Mouse (Mus musculus): ENCODE measurements around the gene Ttf2.

Gene Ttf2

DNA sequence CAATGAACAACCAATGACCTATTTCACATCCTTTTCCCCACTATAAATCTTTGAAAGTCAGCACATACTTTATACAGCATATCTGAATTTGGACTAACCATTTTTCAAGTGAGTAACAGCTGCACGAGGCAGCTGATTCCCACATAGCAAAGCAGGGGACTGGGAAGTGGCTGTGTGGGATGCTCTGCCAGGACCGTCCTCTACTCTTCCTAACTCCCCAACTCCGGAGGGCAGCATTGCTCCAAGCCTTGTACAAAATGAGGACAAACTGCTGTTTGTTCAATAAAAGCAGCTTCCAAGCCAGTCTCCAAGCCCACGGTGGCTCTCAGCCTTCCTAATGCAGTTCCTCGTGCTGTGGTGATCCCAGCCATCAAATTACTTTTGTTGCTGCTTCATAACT lies 58.8 kb downstream of the Ttf2 start:
- DNase-seq, result no peak

DNA sequence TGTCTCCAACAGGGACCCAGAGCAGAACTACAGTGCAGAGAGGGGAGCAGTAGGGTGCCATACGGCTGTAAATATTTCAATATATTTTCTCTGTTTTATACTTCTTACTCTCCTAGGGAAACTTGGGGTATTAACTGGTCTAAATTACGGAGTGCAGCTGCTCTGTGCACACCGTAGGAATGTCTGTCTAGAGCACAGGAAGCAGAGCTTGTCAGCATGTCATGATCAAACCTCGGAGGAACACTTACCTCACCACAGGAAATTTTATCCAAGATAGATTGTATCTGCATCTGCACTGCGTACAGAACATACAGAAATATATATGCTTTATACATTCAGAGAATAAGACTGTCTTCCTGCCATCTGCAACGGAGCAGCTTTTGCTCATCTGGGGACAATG lies 60.9 kb downstream of the Ttf2 start:
- no peak for DNase-seq

DNA sequence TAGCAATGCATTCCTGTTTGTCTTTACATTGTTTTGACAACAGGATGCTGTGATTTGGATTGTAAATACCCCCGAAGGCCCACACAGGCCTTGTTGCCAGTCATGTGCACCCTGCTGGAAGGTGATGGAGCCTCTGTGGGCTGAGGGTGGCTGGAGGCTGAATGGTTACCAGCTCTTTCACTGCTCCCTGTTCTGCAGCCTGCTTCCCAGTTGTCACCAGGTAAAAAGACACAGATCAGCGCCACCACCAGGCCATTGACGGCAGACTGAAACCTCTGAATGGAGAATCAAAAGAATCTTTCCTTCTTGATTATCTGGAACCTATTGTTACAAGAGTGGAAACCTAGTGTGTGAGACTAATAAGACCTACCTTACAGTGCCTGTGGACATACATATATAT lies 62.5 kb downstream of the Ttf2 start:
- peak; percentile 41 for DNase-seq

DNA sequence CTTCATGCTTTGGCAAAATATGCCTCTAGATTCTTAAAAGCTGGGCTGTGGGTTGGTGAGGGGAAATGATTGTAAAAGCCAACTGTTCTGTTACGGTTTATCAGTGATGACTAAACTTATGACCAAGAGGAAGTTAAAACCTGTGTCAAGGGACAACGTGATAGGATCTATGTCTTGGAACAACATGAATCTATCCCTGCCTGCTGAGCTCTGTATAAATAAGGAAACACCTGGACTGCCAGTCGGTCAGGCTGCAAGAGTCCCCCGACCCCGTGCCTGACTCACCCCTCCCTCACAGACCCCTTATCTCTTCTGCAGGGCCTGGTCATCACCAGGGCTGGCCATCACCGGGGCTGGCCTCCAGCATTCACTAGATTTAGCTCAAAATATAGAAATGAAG lies 63.3 kb downstream of the Ttf2 start:
- no peak for DNase-seq

DNA sequence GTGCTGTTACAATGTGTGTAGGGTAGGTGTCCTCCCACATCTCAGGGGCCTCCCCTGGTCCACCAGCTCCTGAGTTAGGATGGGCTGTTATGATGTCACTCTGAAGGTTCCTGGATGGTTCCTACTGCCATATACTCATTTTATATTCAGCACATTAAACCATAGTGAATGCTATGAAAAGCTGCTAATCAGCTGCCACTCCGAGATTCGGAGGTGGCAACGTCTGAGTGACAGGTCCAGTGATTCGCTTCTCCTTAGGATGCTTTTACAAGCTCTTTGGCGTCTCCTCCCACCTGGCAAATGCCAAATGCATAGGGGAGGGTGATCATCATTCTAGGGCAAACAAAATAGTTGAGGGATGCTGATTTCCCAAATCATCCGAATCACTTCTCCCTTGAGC lies 74.0 kb downstream of the Ttf2 start:
- no peak for DNase-seq

DNA sequence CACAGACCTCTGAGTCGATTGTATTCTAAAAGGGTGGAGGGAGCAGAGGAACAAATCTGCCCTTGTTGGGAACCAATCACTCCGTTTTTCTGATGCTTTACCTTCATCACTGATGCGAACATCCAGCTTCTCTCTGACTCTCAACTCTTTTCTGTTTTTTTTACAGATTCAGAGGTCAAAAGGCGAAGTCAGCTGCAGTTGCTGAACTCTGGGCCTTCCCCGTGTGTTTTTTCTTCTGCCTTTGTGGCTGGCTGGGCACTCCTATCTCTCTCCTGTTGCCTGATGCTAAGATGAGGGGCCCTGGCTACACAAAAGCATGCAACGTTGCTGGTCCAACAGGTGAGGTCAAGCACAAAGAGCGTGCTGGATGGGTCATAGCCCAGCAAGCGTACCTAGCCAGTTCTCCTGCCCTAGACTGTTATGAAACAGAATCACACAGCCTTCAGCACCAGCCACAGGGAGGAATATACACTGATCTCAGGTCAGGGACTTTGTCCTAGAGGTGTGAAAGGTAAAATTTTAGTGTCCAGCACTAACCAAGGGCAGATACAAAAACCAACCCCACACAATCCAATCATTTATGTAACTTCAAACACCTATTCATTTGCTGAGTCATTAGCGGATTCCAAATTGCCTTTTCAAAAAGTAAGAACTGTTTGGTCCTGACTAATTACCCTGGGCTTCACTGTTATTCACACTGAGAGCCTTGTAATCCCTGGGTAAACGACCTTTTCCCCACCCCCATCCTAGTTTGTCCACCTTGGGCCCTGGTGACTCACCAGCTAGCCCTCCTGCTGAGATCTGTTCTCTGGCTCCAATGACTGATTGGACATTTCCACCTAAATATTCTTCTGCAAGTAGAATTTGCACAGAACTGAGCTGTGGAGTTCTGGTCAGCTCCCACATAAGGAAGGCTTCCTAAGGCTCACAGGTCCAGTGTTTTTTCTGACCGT lies 76.8 kb downstream of the Ttf2 start:
- no peak for DNase-seq

DNA sequence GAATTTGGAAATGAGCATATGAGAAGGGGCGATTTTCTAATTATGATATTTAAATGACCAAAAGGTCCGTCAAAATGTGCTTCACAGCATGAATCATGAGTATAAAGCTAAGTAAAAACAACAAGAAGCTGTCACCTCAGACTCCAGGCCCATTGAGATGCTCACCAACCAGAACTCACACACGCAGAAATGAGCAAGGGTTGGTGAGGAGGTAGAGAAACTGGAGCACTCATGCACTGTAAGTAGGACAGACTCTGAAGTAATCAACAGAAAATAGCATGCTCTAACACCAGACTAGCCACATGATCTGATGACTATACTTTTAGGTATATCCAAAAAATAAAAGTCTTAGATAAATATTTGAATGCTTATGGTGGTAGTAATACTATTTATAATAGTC lies 79.1 kb downstream of the Ttf2 start:
- no peak for DNase-seq

DNA sequence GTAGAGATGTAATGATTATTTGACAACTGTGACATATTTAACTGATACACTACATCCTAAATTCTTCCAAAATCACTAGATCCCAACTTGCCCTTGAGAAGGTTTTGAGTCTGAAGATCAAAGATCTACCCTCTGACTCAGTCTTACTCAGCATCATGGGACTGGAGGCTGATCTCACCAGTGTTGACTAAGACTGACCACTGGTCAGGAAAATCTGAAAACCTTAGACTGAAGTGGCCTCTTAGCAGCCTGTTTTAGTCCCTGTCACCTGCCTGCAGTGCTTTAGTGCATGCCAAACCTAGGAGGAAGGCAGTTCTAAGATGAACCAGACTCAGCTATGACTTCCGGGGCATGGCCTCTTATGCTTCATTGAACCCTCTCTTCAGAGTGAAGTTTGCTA lies 80.2 kb downstream of the Ttf2 start:
- DNase-seq, result no peak
